Mouse (Mus musculus): ENCODE data around the gene Btf3. TPM values are rescaled to one million over a fixed set of nuclear protein-coding genes. Genes with fewer than 3 reads are reported as not detected.

The Btf3 gene
- total RNA-seq, 2 experiments from 2014 or later = 227 to 231 TPM

GRCm38 (mm10) chr13:98279686-98280085 lies 37.1 kb downstream of the Btf3 start, which contains the start of gene Gm21976:
Gene Gm21976 (plus strand): TSS chr13:98279887.
- DNase-seq (ENCODE audit: low spot score) = no peak

- no peak for DNase-seq (ENCODE audit: low spot score)
Observed at GRCm38 (mm10) chr13:98277501-98277900, 39.3 kb downstream of the Btf3 start.

GRCm38 (mm10) chr13:98276253-98276652 lies 40.6 kb downstream of the Btf3 start:
- no peak for DNase-seq (ENCODE audit: low spot score)

- no peak for DNase-seq (ENCODE audit: low spot score)
Observed at GRCm38 (mm10) chr13:98275646-98276045, 41.2 kb downstream of the Btf3 start.

- no peak for DNase-seq (ENCODE audit: low spot score)
Observed at GRCm38 (mm10) chr13:98274023-98274422, 42.8 kb downstream of the Btf3 start.

- DNase-seq (ENCODE audit: low spot score) = no peak
Observed at GRCm38 (mm10) chr13:98264111-98264510, 52.7 kb downstream of the Btf3 start.

- no peak for DNase-seq (ENCODE audit: low spot score)
Observed at GRCm38 (mm10) chr13:98263458-98263987, 53.3 kb downstream of the Btf3 start.

- DNase-seq (ENCODE audit: low spot score) = peak; percentile 96
Observed at GRCm38 (mm10) chr13:98262636-98263457, 54.0 kb downstream of the Btf3 start, which contains the start of the genes Utp15 and Ankra2. Gene Utp15 (minus strand): TSS chr13:98263041. Gene Ankra2 (plus strand): TSS chr13:98263074.

Other genes with a start within 250 kb of the Btf3 start
- gene Arhgef28, start 110.6 kb downstream of the Btf3 start, total RNA-seq (2021) = 1 to 10 TPM; 2.3 to 2.4 TPM
- 1 to 10 TPM; 3.5 to 3.8 TPM for gene Utp15, start 54.0 kb downstream of the Btf3 start, total RNA-seq (2021)
- gene Ankra2, start 53.9 kb downstream of the Btf3 start, total RNA-seq (2021) = 10 to 100 TPM; 14.6 to 15.5 TPM
- not detected for gene Gm21976, start 37.1 kb downstream of the Btf3 start, total RNA-seq (2021)
- under 1 TPM in 1 of 2 experiments, not detected in 1; 0.12 TPM for gene Foxd1, start 37.2 kb upstream of the Btf3 start, total RNA-seq (2021)
- not detected for gene Gm10320, start 175.0 kb upstream of the Btf3 start, total RNA-seq (2021)

Data from gastrocnemius, adult 18-20 months (tissue).